Mouse (Mus musculus): ENCODE results near the gene Fgfr2.

DNA sequence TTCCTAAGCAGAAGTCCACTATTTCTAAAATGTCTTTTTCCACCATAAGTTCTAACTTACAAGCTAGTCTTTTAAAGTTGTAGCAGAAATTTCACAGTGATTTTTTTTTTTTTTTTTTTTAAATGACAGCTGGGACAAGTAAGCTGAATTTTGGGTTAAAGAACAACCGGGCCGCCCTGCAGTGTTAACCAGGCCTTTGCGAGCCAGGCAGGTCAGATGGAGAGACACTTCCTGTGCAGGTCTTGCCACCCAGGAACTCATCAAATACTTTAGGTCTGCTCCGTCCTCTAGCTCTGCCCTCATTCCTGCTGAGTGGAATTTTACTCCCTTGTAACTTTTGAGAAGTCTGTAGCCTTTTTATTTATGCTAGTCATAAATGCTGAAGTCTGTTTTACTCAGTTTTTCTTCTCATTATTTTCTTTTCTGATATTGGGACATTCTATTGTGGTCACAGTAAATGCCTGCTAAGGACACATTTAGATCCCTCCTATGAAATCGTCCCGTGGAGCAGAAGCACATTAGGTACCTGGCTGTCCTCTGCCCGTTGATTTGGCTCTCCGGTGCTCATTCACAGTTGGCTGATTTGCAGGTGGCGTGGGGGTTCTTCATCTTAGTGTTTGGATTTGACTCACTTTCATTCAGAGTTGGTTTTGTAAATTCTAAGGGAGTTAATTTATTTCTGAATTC, 2228.1 kb downstream of the Fgfr2 start:
- TF ChIP-seq POLR2A (IDR thresholded peaks at IDR 0.05; ENCODE audit: borderline replicate concordance, extremely low read depth, low read depth, low read length) (no peak), CTCF (IDR thresholded peaks at IDR 0.05; ENCODE audit: insufficient read depth, low read length) (no peak)
